Mouse (Mus musculus): ENCODE measurements at regions not wholly inside any gene's neighbourhood (a gene's known extent, or its start where the extent isn't known, plus 50 kb on each side); places are given as distances from the start of the nearest gene placed in this dataset.

DNA sequence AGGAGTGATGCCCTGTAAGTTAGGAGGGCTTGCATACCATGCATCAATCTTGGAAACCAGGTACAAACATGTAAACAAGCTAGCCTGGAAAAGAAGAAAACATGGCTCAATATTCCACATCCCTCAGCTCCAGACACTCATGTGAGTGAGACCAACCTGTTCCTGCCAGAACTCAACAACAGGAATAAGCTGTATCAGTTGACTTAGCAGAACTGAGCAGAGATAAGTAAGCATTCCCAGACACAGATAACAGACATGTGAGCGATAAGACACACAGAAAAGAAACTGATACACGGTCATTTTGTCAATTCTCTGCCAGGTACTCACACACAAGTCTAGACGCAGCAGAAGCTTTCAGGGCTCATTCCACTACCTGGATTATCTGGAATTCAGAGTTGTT lies 198.7 kb downstream of the Ibtk start:
- Histone ChIP-seq H3K4me3 (ENCODE audit: low read depth, low read length) (no peak overlapping the region), H3K9ac (ENCODE audit: low read length) (no peak overlapping the region), H3K9me3 (ENCODE audit: control insufficient read depth, low read length) (no peaks in the 10 kb centered on the region), H3K27me3 (ENCODE audit: control insufficient read depth, insufficient read depth, low read length) (no peaks in the 10 kb centered on the region), H3K4me1 (replicated peaks; ENCODE audit: control insufficient read depth, insufficient read depth) (no peaks in the 10 kb centered on the region), H3K36me3 (ENCODE audit: control insufficient read depth, insufficient read depth, low read length) (no peaks in the 10 kb centered on the region), H3K4me2 (replicated peaks; ENCODE audit: low read depth) (no peak overlapping the region), H3K27ac (replicated peaks) (no peak overlapping the region)
- 57% methylated on average over 3 of the region's 3 CpGs for WGBS
- no peak for ATAC-seq (ENCODE audit: low FRiP score, low TSS enrichment)
- no peak for TF ChIP-seq CTCF (IDR thresholded peaks at IDR 0.05; ENCODE audit: low read depth)
- no peak for TF ChIP-seq EP300 (optimal IDR thresholded peaks at IDR 0.05)
- DNase-seq (ENCODE audit: low spot score) = no peak

- DNase-seq (ENCODE audit: low spot score) (no peak), ATAC-seq (ENCODE audit: low FRiP score, low TSS enrichment) (no peak)
- H3K9ac ChIP-seq (ENCODE audit: low read length) = no peak overlapping the region
- H3K36me3 ChIP-seq (ENCODE audit: control insufficient read depth, insufficient read depth, low read length) = no peaks in the 10 kb centered on the region
- H3K9me3 ChIP-seq (ENCODE audit: control insufficient read depth, low read length) = no peaks in the 10 kb centered on the region
- H3K27ac ChIP-seq (replicated peaks) = no peak overlapping the region
- no peaks in the 10 kb centered on the region for H3K27me3 ChIP-seq (ENCODE audit: control insufficient read depth, insufficient read depth, low read length)
- H3K4me3 ChIP-seq (ENCODE audit: low read depth, low read length) = no peak overlapping the region
- no peak overlapping the region for H3K4me2 ChIP-seq (replicated peaks; ENCODE audit: low read depth)
- WGBS = 73% methylated on average over 2 of the region's 2 CpGs
- TF ChIP-seq EP300 (optimal IDR thresholded peaks at IDR 0.05) = no peak
- no peak for TF ChIP-seq CTCF (IDR thresholded peaks at IDR 0.05; ENCODE audit: low read depth)
- H3K4me1 ChIP-seq (replicated peaks; ENCODE audit: control insufficient read depth, insufficient read depth) = no peaks in the 10 kb centered on the region
Observed at GRCm38 (mm10) chr9:85546226-85546625, 202.9 kb downstream of the Ibtk start.

DNA sequence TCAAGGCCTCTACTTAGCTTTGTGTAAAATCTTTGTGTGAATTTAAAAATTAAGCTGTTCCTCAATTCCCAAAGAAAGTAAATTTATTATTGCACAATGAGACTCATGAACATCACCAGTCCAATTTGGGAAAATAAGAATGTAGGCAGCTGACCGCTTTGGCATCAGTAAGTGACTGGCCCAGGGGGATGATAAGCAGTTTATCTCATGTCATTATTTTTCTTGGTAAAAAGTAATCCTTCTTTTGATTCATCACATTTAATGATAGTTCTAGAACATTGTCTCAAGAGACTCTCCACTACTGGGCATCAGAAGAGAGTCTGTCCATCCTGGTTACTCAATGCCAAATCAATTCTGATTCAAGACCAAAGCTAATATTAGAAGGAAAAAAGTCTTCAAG lies 203.6 kb downstream of the Ibtk start:
- no peaks in the 10 kb centered on the region for H3K36me3 ChIP-seq (ENCODE audit: control insufficient read depth, insufficient read depth, low read length)
- H3K9ac ChIP-seq (ENCODE audit: low read length) = no peak overlapping the region
- DNase-seq (ENCODE audit: low spot score) (no peak), ATAC-seq (ENCODE audit: low FRiP score, low TSS enrichment) (no peak)
- H3K4me2 ChIP-seq (replicated peaks; ENCODE audit: low read depth) = no peak overlapping the region
- no peaks in the 10 kb centered on the region for H3K9me3 ChIP-seq (ENCODE audit: control insufficient read depth, low read length)
- H3K27ac ChIP-seq (replicated peaks) = no peak overlapping the region
- TF ChIP-seq EP300 (optimal IDR thresholded peaks at IDR 0.05) (no peak), CTCF (IDR thresholded peaks at IDR 0.05; ENCODE audit: low read depth) (no peak)
- WGBS = 95% methylated on average over 1 of the region's 1 CpGs
- no peaks in the 10 kb centered on the region for H3K27me3 ChIP-seq (ENCODE audit: control insufficient read depth, insufficient read depth, low read length)
- H3K4me1 ChIP-seq (replicated peaks; ENCODE audit: control insufficient read depth, insufficient read depth) = no peaks in the 10 kb centered on the region
- H3K4me3 ChIP-seq (ENCODE audit: low read depth, low read length) = no peak overlapping the region

- ATAC-seq (ENCODE audit: low FRiP score, low TSS enrichment) = no peak
- no peak for DNase-seq (ENCODE audit: low spot score)
- Histone ChIP-seq H3K36me3 (ENCODE audit: control insufficient read depth, insufficient read depth, low read length) (no peaks in the 10 kb centered on the region), H3K27ac (replicated peaks) (no peak overlapping the region), H3K9me3 (ENCODE audit: control insufficient read depth, low read length) (no peaks in the 10 kb centered on the region), H3K9ac (ENCODE audit: low read length) (no peak overlapping the region), H3K27me3 (ENCODE audit: control insufficient read depth, insufficient read depth, low read length) (no peaks in the 10 kb centered on the region), H3K4me3 (ENCODE audit: low read depth, low read length) (no peak overlapping the region), H3K4me1 (replicated peaks; ENCODE audit: control insufficient read depth, insufficient read depth) (no peaks in the 10 kb centered on the region), H3K4me2 (replicated peaks; ENCODE audit: low read depth) (no peak overlapping the region)
- 47% methylated on average over 3 of the region's 3 CpGs for WGBS
- TF ChIP-seq EP300 (optimal IDR thresholded peaks at IDR 0.05) (no peak), CTCF (IDR thresholded peaks at IDR 0.05; ENCODE audit: low read depth) (no peak)
Observed at GRCm38 (mm10) chr9:85538557-85538956, 210.6 kb downstream of the Ibtk start.

GRCm38 (mm10) chr9:85528421-85528820 lies 201.3 kb upstream of the Tent5a start:
- no peak for TF ChIP-seq CTCF (IDR thresholded peaks at IDR 0.05; ENCODE audit: low read depth)
- no peak for TF ChIP-seq EP300 (optimal IDR thresholded peaks at IDR 0.05)
- Histone ChIP-seq H3K4me3 (ENCODE audit: low read depth, low read length) (no peak overlapping the region), H3K27me3 (ENCODE audit: control insufficient read depth, insufficient read depth, low read length) (no peaks in the 10 kb centered on the region), H3K4me2 (replicated peaks; ENCODE audit: low read depth) (no peak overlapping the region), H3K27ac (replicated peaks) (no peak overlapping the region), H3K36me3 (ENCODE audit: control insufficient read depth, insufficient read depth, low read length) (no peaks in the 10 kb centered on the region), H3K4me1 (replicated peaks; ENCODE audit: control insufficient read depth, insufficient read depth) (no peaks in the 10 kb centered on the region), H3K9me3 (ENCODE audit: control insufficient read depth, low read length) (no peaks in the 10 kb centered on the region), H3K9ac (ENCODE audit: low read length) (no peak overlapping the region)
- 84% methylated on average over 3 of the region's 3 CpGs for WGBS
- ATAC-seq (ENCODE audit: low FRiP score, low TSS enrichment) = no peak
- no peak for DNase-seq (ENCODE audit: low spot score)

DNA sequence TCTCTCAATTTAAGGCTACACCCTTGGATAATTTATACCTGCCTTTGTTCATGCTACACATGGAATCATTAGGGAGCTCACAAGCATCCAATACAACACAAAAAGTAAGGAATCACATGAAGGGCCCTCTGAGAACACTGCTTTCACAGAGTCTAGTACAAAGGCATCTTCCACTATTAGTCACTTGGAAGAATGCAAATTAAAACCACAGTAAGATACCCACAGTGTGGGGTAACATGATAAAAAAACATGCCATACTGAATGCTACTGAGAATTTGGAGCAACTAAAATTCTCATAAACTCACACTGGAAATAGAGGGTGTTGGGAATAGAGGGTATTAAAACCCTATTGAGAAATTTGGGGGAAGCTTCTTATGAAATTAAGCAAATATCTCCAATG lies 197.6 kb upstream of the Tent5a start:
- no peak overlapping the region for H3K4me3 ChIP-seq (ENCODE audit: low read depth, low read length)
- DNase-seq (ENCODE audit: low spot score) = no peak
- TF ChIP-seq CTCF (IDR thresholded peaks at IDR 0.05; ENCODE audit: low read depth) = no peak
- no peak for TF ChIP-seq EP300 (optimal IDR thresholded peaks at IDR 0.05)
- H3K27ac ChIP-seq (replicated peaks) = no peak overlapping the region
- H3K9me3 ChIP-seq (ENCODE audit: control insufficient read depth, low read length) = no peaks in the 10 kb centered on the region
- H3K4me2 ChIP-seq (replicated peaks; ENCODE audit: low read depth) = no peak overlapping the region
- no peaks in the 10 kb centered on the region for H3K4me1 ChIP-seq (replicated peaks; ENCODE audit: control insufficient read depth, insufficient read depth)
- no peak overlapping the region for H3K9ac ChIP-seq (ENCODE audit: low read length)
- H3K27me3 ChIP-seq (ENCODE audit: control insufficient read depth, insufficient read depth, low read length) = no peaks in the 10 kb centered on the region
- ATAC-seq (ENCODE audit: low FRiP score, low TSS enrichment) = no peak
- no peaks in the 10 kb centered on the region for H3K36me3 ChIP-seq (ENCODE audit: control insufficient read depth, insufficient read depth, low read length)
